Mouse (Mus musculus): ENCODE measurements around the gene Gm21650. TPM values are rescaled to one million over a fixed set of nuclear protein-coding genes. Genes with fewer than 3 reads are reported as not detected.

Gene Gm21650
- not detected for total RNA-seq (2023)

GRCm38 (mm10) chrY:77692508-77692907, at the start of gene Gm21650:
Gene Gm21650, plus strand, starts transcription at chrY:77692808.

All from CD4-positive naive resting alpha-beta T cell, adult 76 days (primary cell).